In genomic region chr19:61227941-61228701, GRCm38 (mm10) we compare ENCODE assay signal across 7 mouse cellular contexts. TPM values are rescaled to one million over a fixed set of nuclear protein-coding genes. Genes with fewer than 3 reads are reported as not detected.
DNase-seq lines count a peak whose midpoint lies in the region; ATAC-seq and TF ChIP-seq lines count a peak whose summit lies in the region.

Gene Csf2ra, minus strand, starts transcription at chr19:61228429.

- DNase-seq in Muller cell, postnatal 12 days (ENCODE audit: inconsistent ontology term), result peak; percentile 2
- DNase-seq in adrenal gland, postnatal 4 days (ENCODE audit: low spot score in 2 of 2), result no peak
- peak in 1 of 2 experiments; percentile 26 for DNase-seq in left cerebral cortex, adult 2 months (ENCODE audit: extremely low spot score in 1 of 2, low spot score in 2 of 2)
- DNase-seq in lung, postnatal 25 days (ENCODE audit: low spot score), result peak; percentile 6

- H3K9ac ChIP-seq in hindbrain, embryonic 13.5 days, result peak within 1 kb of the TSS; percentile 63

- TF ChIP-seq CTCF in left cerebral cortex, adult 2 months (IDR thresholded peaks at IDR 0.05), result no peak
- TF ChIP-seq CTCF in small intestine, adult 2 months (IDR thresholded peaks at IDR 0.05; ENCODE audit: extremely low read depth, insufficient read length, insufficient replicate concordance, low read depth, low read length), result no peak

- H3K4me1 ChIP-seq in hindbrain, embryonic 13.5 days (replicated peaks), result peaks cover 3% of the 10 kb centered on the region
- H3K4me1 ChIP-seq in small intestine, adult 2 months (ENCODE audit: control insufficient read depth, insufficient read depth, insufficient read length, low read length), result peaks cover 11% of the 10 kb centered on the region

- H3K9me3 ChIP-seq in hindbrain, embryonic 13.5 days, result 0 out of 2 replicates have a peak, but pooled peaks cover 3% of the 10 kb centered on the region

- H3K27me3 ChIP-seq in hindbrain, embryonic 13.5 days, result no peaks in the 10 kb centered on the region
- H3K27me3 ChIP-seq in small intestine, adult 2 months (ENCODE audit: control insufficient read depth, insufficient read depth, low read length), result no peaks in the 10 kb centered on the region

- peak within 1 kb of the TSS; percentile 93 for H3K27ac ChIP-seq in hindbrain, embryonic 13.5 days
- peak within 1 kb of the TSS; percentile 84 for H3K27ac ChIP-seq in left cerebral cortex, adult 2 months
- peak within 1 kb of the TSS; percentile 70 for H3K27ac ChIP-seq in small intestine, adult 2 months (ENCODE audit: insufficient read depth, low read depth, low read length)

- WGBS in hindbrain, embryonic 13.5 days, result 57% methylated on average over 36 of the region's 36 CpGs
- 58% methylated on average over 36 of the region's 36 CpGs for WGBS in small intestine, adult 2 months

- peaks cover 7% of the 10 kb centered on the region; the same call in 1 of the 2 replicates for H3K36me3 ChIP-seq in hindbrain, embryonic 13.5 days
- H3K36me3 ChIP-seq in small intestine, adult 2 months (ENCODE audit: control insufficient read depth, insufficient read depth, low read length), result no peaks in the 10 kb centered on the region

- no peak for ATAC-seq in erythroid progenitor cell, adult 5-6 weeks (replicated peaks; ENCODE audit: low FRiP score, poor library complexity, severe bottlenecking)
- no peak; the same call in 1 of the 2 replicates for ATAC-seq in hindbrain, embryonic 13.5 days (ENCODE audit: low FRiP score)

- no peak; the same call in 1 of the 2 replicates for TF ChIP-seq POLR2A in small intestine, adult 2 months (IDR thresholded peaks at IDR 0.05; ENCODE audit: low read depth, low read length)

- intact Hi-C loops in left cerebral cortex, adult 2 months (cut with DNase I), result loop anchor here (10.0 kb wide), 1 partner anchor 343 kb away; the partner anchor contains the start of gene Grk5

- H3K4me3 ChIP-seq in hindbrain, embryonic 13.5 days, result peak within 1 kb of the TSS; percentile 56
- peak within 1 kb of the TSS; percentile 67 for H3K4me3 ChIP-seq in left cerebral cortex, adult 2 months
- peak within 1 kb of the TSS; percentile 68 for H3K4me3 ChIP-seq in small intestine, adult 2 months (ENCODE audit: low read depth, low read length)

- peak within 1 kb of the TSS; percentile 59 for H3K4me2 ChIP-seq in hindbrain, embryonic 13.5 days

RNA-seq across cellular contexts. Expression of gene Csf2ra, which starts in this region (rescaled TPM):
- total RNA-seq in adrenal gland, postnatal 4 days (2021), result 10 to 100 TPM; 29.0 to 37.2 TPM
- 26.8 and 37.5 TPM in 2 replicates for total RNA-seq in erythroid progenitor cell, adult 5-6 weeks (2015; ENCODE audit: low replicate concordance)
- total RNA-seq in erythroid progenitor cell, adult 5-6 weeks (2017; ENCODE audit: low replicate concordance), result 9.0 and 12.9 TPM in 2 replicates
- 48.4 and 56.6 TPM in 2 replicates for polyA plus RNA-seq in hindbrain, embryonic 13.5 days (2015; fragmentation: Nextera tagmentation; extraction: Ambion mirVana)
- 10 to 100 TPM; 35.0 to 44.4 TPM for total RNA-seq in left cerebral cortex, adult 2 months (2021)
- 84.2 and 140 TPM in 2 replicates for polyA plus RNA-seq in small intestine, adult 2 months (2012; rRNA removed)

Comparison
In these comparisons a context has a peak if more than half of its experiments do, and no peak if none do; other contexts are left out.
1. DNase-seq: peak in Muller cell, postnatal 12 days (single experiment) and lung, postnatal 25 days (single experiment); none in adrenal gland, postnatal 4 days (0 of 2).
2. Peak in every context shown above with its lines, with median percentiles within 50 percentile points of each other: H3K27ac ChIP-seq and H3K4me3 ChIP-seq.